Mouse (Mus musculus): ENCODE measurements at regions not wholly inside any gene's neighbourhood (a gene's known extent, or its start where the extent isn't known, plus 50 kb on each side); places are given as distances from the start of the nearest gene placed in this dataset.

DNA sequence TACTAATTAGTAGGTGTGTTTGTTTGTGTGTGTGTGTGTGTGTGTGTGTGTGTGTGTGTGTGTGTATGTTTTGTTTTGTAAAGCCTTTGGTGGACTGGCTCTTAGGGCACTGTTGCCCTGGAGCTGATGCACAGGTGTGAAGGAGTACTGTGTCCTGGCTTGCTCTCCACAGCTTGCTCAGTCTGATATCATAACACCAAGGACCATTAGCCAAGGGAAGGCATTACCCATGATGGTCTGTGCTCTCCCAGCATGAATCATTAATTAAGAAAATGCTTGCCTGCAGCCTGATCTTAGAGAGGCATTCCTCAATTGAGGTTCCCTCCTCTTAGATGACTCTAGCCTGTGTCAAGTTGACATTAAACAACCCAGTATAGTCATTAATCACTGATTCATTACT, 54.7 kb downstream of the Spry2 start:
- DNase-seq (ENCODE audit: low read depth, low spot score): no peak

DNA sequence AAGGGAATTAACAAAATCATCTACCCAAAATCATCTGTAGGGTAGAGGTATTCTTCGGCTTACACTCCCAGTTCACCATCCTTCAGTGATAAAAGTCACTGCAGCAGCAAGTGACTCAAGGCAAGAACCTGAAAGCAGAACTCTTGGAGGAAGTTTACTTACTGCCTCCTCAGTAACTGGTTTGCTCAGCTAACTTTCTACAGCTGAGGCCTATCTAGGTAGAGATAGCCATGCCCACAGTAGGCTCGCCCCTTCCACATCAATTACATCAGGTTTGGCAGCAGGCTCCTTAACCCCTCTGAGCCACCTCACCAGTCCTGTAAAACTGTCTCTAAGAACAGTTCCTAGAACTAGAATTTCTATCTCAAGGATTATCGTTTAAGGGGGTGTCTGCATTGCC, 59.1 kb downstream of the Spry2 start:
- DNase-seq (ENCODE audit: low read depth, low spot score): no peak

GRCm38 (mm10) chr14:105830701-105831100, 65.9 kb downstream of the Spry2 start:
- DNase-seq (ENCODE audit: low read depth, low spot score): peak; percentile 60

DNA sequence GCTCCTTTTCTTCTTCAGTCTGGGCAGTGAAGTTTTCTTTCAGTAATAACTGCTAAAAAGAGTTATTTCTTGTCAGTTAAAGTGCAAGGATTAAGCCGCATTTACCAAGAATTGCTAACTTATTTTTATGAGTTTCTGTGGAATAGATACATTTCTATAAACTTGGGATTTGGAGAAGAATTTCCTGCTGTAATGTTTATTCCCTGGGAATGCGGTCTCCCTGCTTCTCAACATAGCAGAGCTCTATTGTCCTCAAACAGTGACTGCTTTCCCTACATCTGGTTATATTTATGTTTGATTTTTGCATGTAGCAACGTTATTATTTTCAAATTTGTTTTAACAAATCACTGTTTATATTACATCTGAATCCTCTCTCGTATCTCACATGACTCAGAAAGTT, 66.3 kb downstream of the Spry2 start:
- DNase-seq (ENCODE audit: low read depth, low spot score): no peak

DNA sequence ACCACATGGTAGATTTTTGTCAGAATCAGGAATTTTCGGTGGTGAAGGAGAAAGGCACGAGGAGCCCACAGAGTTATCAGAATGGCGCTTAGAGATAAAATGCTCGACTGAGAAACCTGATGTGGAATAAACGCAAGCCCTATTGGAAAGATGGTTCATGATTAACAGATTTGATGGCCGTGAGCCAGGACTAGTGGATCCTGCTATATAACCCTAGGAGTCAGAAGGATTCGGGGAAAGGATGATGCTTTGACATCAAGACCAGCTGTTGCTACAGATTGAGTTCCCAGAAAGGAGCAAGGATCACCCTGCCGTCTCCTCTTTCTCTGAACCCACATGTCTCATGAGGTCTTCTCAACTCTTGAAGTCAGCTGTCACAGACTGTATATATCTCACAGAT, 73.5 kb downstream of the Spry2 start:
- DNase-seq (ENCODE audit: low read depth, low spot score): no peak

DNA sequence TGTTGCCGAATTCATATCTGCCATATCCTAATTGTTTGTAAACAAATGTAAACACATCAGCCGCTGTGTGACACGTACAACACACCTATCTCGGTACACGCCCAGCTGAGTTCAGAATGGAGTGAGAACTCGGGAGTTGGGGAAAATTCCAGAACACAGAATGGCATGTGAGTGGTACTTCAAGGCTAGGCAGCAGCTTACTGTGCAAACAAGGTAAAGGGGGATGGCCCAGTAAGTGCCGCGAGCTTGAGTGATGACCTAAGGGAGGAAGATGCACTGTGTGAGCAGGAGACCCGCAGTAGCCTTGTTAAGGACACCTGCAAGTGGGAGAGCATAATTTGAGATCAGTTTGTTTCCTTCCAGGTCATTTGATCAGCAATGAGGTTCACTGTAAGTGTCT, 74.0 kb downstream of the Spry2 start:
- DNase-seq (ENCODE audit: low read depth, low spot score): no peak

DNA sequence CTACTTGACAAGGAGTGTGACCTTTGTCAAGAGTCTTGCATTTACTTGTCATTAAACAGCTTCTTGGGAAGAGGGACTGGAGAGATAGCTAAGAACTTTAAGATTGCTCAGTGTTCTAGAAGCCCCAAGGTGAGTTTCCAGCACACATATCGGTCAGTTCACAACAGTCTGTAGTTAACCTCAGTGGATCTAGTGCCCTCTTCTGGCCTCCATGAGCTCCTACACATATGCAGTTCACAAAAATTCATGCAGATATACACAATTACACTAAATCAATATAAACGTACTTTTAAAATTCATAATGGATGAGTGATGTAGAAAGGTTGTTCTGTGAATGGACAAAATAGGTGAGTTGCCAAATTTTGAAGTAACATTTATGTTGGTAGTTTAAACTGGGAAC, 77.1 kb downstream of the Spry2 start:
- DNase-seq (ENCODE audit: low read depth, low spot score): peak; percentile 61

GRCm38 (mm10) chr14:105818841-105819240, 77.8 kb downstream of the Spry2 start:
- DNase-seq (ENCODE audit: low read depth, low spot score): no peak

DNA sequence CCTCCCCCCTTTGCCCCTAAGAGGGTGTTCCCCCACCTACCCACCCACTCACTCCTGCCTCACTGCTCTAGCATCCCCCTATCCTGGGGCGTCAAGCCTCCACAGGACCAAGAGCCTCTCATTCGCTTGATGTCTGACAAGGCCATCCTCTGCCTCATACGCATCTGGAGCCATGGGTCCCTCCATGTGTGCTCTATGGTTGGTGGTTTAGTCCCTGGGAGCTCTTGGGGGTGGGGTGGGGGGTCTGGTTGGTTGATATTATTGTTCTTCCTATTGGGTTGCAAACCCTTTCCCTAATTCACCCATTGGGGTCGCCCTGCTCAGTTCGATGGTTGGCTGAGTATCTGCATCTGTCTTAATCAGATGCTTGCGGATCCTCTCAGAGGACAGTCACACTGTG, 79.1 kb downstream of the Spry2 start:
- DNase-seq (ENCODE audit: low read depth, low spot score): peak; percentile 36

DNA sequence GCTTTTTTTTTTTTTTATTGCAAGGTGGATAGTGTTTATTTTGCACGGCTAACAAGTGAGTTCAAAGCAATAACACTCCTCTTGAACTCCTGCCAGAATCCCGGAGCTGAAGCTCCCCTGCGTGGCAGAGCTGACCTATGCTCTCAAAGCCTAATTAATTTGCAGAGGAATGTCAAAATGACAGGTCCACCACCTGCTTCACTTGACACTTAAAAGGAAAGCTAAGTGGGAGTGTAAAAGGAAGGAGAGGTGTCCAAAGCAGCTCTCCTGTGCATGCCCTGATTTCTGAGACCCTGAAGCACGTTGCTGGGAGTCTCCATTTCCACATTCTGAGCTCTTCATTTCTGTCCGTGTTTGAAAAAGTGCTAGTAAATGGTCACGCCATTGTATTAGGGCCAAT, 80.8 kb downstream of the Spry2 start:
- DNase-seq (ENCODE audit: low read depth, low spot score): no peak

DNA sequence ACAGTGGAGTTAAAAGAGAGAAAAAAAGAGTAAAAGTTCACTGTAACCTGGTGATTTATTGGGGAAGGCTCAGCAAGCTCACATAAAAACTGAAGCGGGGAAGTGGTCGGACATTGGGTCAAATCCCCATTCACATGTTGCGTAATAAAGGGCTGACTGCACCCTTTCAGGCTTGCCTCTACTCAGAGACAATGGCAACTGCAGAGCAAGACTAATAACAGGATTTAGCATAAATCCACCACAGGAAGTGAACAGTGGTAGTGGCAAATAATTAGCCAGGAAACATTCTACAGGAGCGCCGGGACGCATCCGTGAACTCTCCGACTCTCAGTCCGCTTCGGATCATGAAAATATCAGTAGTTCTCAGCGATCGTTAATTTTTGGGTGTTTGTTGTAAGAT, 81.3 kb downstream of the Spry2 start:
- DNase-seq (ENCODE audit: low read depth, low spot score): peak; percentile 45

DNA sequence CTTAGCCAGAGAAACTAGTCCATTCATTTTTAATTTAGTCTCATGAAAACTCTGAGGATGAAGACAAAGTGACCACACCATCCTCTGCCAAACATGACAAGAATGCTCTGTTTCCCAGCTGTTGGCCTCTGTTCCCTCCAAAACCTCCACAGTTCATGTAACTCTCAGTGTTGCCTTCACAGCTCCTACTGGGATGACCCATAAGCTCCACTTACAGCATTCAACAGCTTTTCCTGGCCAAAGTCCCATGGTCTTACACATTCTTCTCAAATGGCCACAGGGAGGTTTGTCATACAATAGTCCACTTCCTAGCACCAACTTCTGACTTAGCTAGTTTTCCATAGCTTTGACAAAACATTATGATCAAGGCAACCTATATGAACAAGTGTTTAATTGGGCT, 83.0 kb downstream of the Spry2 start:
- no peak for DNase-seq (ENCODE audit: low read depth, low spot score)

GRCm38 (mm10) chr14:105813097-105813496, 83.5 kb downstream of the Spry2 start:
- no peak for DNase-seq (ENCODE audit: low read depth, low spot score)

- DNase-seq (ENCODE audit: low read depth, low spot score): no peak
Measured at GRCm38 (mm10) chr14:105805762-105806161, 90.9 kb downstream of the Spry2 start.

DNA sequence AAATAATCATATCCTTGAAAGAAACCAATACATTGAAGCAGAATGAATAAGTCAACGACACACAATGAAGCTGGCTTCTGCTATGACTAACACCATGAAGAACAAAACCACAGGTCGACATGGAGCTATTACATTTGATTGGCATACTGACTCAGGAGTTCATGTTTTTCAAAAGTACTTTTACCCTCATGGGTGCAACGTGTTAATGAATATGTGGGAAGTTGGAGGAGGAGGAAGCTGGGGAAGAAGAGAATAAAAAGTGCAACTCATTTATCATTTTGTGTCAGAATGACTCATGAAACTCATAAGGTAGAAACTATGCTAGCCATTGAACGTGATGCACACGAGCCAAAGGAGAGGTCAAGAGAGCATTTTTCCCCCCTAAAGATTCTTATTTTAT, 91.3 kb downstream of the Spry2 start:
- no peak for DNase-seq (ENCODE audit: low read depth, low spot score)

DNA sequence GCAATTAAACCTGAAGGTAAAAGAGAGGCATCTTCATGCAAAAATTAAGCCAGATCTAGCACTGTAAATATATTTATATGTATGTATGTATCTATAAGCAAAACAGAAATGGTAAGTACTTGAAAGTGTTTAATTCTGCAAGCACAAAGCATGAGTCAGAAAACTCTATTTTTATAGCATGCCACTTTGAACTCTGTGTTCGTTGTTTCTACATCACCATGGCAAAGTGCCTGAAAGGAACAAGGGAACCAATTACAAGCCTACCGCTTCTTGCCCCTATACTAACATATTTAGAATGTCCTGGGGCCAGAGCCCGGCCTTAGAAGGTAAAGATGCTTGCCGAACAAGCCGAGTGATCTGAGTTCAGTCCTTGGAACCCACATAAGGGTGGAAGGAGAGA, 91.9 kb downstream of the Spry2 start:
- no peak for DNase-seq (ENCODE audit: low read depth, low spot score)

GRCm38 (mm10) chr14:105803281-105803680, 93.3 kb downstream of the Spry2 start:
- no peak for DNase-seq (ENCODE audit: low read depth, low spot score)

GRCm38 (mm10) chr14:105802529-105803280, 93.9 kb downstream of the Spry2 start:
- DNase-seq (ENCODE audit: low read depth, low spot score): peak; percentile 26

DNA sequence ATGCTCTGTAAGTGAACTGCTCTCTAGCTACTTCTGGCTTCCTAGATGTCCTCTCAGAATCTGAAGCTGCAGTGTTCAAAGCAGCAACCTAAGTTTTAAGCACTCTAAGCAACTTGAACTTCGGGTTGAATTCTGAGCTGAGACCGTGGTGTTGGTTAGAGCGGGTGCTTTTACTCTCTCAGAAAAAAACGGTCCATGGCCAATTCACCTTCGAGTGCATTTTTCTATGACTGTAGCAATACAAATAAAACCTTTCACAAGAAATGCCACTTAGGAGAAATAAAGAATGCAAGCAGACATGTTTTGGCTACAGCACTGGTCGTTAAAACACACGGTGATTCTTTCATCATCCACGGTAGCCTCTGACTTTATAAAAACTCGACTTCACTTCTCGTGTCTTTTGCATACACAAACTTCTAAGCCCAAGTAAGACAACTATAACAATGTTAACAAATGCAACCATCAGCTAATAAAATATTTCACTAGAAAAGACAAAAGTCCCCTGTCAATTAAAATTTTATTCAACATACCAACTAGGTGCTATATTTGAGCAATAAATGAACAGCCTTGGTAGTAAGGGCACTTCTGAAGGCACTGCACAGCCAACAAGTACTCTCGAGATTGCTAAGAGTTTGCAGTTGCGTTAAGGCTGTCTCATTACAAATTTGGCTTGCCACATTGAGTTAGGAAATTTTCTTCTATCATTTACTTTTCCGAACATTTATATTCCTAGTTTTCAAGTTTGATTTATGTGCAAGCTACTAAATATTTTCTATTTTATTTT, 96.3 kb downstream of the Spry2 start:
- no peak for DNase-seq (ENCODE audit: low read depth, low spot score)

- DNase-seq (ENCODE audit: low read depth, low spot score): no peak
Measured at GRCm38 (mm10) chr14:105799401-105799861, 97.2 kb downstream of the Spry2 start.

DNA sequence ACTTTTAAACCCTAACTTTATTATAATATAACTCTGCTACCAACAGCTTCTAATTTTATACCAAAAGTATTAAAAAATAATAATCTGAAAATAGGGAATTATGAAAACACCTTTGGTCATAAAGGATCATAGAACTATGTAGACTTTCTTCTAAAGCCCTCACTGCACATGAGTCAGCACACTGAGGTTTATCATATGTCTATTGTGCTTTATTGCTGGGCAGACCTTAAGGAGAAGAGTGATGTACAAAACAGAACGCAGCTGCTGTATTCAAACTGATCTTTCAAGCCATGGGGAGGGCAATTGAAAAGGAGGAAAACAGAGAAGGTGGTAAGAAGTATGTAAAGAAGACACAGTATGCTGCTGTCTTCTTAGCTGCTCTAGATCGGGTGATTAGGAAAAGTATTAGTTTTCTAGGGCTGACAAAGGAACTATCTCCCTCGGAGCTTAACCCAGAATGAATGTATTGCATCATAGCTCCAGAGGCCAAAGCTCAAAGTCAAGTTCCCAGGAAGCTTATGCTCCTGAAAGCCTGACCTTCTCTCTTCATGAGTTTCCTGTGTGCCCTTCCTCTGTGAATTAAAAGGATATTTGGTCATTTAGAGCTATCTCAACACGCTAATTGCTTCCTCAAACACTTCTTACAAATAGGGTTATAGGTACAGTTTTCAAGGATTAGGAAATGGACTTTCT, 103.5 kb downstream of the Spry2 start:
- DNase-seq (ENCODE audit: low read depth, low spot score): no peak

GRCm38 (mm10) chr14:105790441-105790840, 106.2 kb downstream of the Spry2 start:
- no peak for DNase-seq (ENCODE audit: low read depth, low spot score)

Data from R1 (cell line).